Mouse (Mus musculus) embryonic facial prominence, embryonic 15.5 days (tissue): ENCODE measurements at regions not wholly inside any gene's neighbourhood (a gene's known extent, or its start where the extent isn't known, plus 50 kb on each side); places are given as distances from the start of the nearest gene placed in this dataset.
"Not testable (repeated sequence)": the region's sequence is repeated elsewhere in the genome, so short reads cannot be mapped to it uniquely, and the experiment has no call there.

Experiments used
- ATAC-seq: fragments of 200-750 bp; cut with Nextera tagmentation; 2 replicates; pipeline ENCODE4 v1.8.0; 2017; ENCODE audit warnings: low read depth, moderate TSS enrichment; ENCODE audit not compliant: insufficient number of reproducible peaks, low FRiP score, low TSS enrichment
- H3K27ac ChIP-seq: fragments of 300-500 bp; sonication (generic); replicated peaks from 2 replicates; pipeline ENCODE4 v1.5.1; 2015; ENCODE audit warnings: mild to moderate bottlenecking, inconsistent platforms
- H3K27me3 ChIP-seq: fragments of 300-500 bp; sonication (generic); 2 replicates; pipeline ENCODE4 v1.6.1; 2015; ENCODE audit warnings: inconsistent platforms
- H3K36me3 ChIP-seq: fragments of 300-500 bp; sonication (generic); 2 replicates; pipeline ENCODE4 v1.6.1; 2015; ENCODE audit warnings: mild to moderate bottlenecking, inconsistent platforms
- H3K4me1 ChIP-seq: fragments of 300-500 bp; sonication (generic); 2 replicates; pipeline ENCODE4 v1.6.1; 2015; ENCODE audit warnings: inconsistent platforms
- H3K4me2 ChIP-seq: fragments of 300-500 bp; sonication (generic); replicated peaks from 2 replicates; pipeline ENCODE4 v1.6.1; 2015; ENCODE audit warnings: mild to moderate bottlenecking, inconsistent platforms
- H3K4me3 ChIP-seq: fragments of 300-500 bp; sonication (generic); replicated peaks from 2 replicates; pipeline ENCODE4 v1.5.1; 2015; ENCODE audit warnings: mild to moderate bottlenecking, inconsistent platforms
- H3K9ac ChIP-seq: fragments of 300-500 bp; sonication (generic); 2 replicates; pipeline ENCODE4 v1.6.1; 2015; ENCODE audit warnings: inconsistent platforms
- H3K9me3 ChIP-seq: fragments of 300-500 bp; sonication (generic); replicated peaks from 2 replicates; pipeline ENCODE4 v1.6.1; 2016; ENCODE audit warnings: inconsistent platforms
- WGBS: fragments of 180-500 bp; shearing (Covaris S2); methylation state at CpG from one replicate; pipeline ENCODE4 v1.1.7; 2015; 5-methylcytosine and 5-hydroxymethylcytosine counted together

DNA sequence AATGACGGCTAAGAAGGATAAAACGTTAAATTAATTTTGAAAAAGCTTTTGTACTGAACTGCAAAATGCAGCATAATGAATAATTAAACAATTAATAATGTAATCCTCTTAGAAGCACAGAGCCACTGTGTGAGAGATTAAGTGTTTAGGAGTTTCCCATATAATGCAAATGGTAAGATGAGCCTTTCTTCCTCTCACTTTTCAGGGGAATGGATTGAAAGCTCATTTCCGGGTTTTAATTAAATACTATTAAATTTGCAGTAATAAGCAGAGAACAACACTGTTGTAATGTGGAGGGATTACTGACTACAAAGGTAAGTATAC lies 1077.5 kb downstream of the Diaph3 start:
- Histone ChIP-seq H3K27me3 (no peaks in the 10 kb centered on the region), H3K27ac (no peak overlapping the region), H3K9ac (no peak overlapping the region), H3K4me1 (no peaks in the 10 kb centered on the region), H3K9me3 (no peaks in the 10 kb centered on the region), H3K4me2 (no peak overlapping the region), H3K4me3 (no peak overlapping the region), H3K36me3 (no peaks in the 10 kb centered on the region)
- 68% methylated on average over 3 of the region's 3 CpGs for WGBS
- ATAC-seq = no peak

DNA sequence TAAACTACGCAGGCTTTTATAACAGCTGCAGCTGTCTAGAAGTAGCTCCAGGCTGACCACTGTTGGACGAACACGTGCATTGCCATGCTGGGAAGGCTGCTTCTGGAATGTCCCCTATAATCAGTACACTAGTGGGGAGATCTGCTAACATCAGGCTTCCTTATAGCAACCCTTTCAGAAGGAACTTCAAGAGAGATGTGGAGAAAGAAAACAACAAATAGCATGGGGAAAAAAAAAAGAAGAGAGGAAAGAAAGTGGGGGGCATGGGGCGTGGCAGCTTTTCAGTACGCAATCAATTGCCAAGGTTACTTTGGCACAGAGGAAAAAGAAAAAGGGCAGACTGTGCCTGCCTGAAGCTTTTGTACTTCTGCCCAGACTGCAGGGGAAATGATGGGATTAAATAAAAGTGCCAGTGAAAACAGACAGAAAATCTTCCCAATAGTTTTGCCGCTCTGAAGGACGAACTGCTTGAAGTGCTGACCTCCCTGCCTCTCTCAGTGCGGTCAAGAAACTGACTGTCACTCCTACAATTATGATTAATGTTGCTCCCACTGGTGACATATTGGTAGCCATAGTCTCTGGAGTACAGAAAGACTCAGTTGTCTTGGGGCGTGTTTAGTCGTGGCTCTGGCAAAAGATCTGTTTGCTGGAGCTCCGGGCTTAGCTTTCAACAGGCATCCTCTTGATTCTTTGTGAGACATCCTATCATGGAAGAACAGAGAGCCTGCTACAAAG lies 1078.0 kb downstream of the Diaph3 start:
- no peak for ATAC-seq
- Histone ChIP-seq H3K36me3 (no peaks in the 10 kb centered on the region), H3K27ac (no peak overlapping the region), H3K4me1 (no peaks in the 10 kb centered on the region), H3K27me3 (no peaks in the 10 kb centered on the region), H3K4me2 (no peak overlapping the region), H3K9ac (no peak overlapping the region), H3K4me3 (no peak overlapping the region), H3K9me3 (no peaks in the 10 kb centered on the region)
- 58% methylated on average over 11 of the region's 11 CpGs for WGBS

DNA sequence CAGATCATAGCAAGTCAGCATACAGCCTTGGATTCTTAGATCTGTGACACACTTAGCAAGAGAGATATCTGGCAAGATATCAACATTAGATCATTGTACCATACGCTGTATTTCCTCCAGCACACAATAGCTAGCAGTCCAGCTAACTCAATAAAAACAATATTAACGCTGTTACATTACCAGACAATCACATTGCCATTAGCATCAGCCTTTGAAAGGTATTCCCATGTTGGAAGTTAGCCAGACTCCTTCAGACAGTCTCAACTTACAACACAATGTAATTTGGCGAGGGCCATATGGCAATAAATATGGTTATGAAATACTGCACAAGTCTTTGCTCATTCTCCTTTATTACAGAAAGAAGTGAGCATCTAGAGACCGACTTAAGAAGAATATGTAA lies 1084.0 kb downstream of the Diaph3 start:
- Histone ChIP-seq H3K9me3 (no peaks in the 10 kb centered on the region), H3K4me2 (no peak overlapping the region), H3K4me1 (no peaks in the 10 kb centered on the region), H3K9ac (no peak overlapping the region), H3K27me3 (no peaks in the 10 kb centered on the region), H3K36me3 (no peaks in the 10 kb centered on the region), H3K27ac (no peak overlapping the region), H3K4me3 (no peak overlapping the region)
- WGBS = 36% methylated on average over 4 of the region's 4 CpGs
- no peak for ATAC-seq

DNA sequence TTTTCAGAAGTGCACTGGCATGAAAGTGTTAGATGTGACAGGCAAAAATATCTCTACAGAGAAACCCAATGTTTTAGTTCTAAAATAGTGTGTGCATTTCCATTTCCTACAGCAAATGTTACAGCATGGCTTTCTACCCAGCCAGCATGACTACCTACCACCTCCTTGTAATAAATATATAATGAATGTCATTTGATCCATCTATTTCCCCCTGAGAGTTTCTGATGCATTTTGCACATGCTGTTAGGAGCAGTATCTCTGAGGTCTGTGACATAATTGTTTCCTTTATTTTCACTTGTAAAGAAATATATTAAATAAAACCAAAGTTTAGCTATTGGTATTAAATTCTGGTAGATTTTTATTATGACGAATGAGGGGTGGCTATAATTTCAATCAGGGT lies 1086.4 kb downstream of the Diaph3 start:
- no peak overlapping the region for H3K27ac ChIP-seq
- H3K4me2 ChIP-seq = no peak overlapping the region
- ATAC-seq = no peak
- H3K27me3 ChIP-seq = no peaks in the 10 kb centered on the region
- H3K4me1 ChIP-seq = no peaks in the 10 kb centered on the region
- 72% methylated on average over 1 of the region's 1 CpGs for WGBS
- H3K4me3 ChIP-seq = no peak overlapping the region
- H3K36me3 ChIP-seq = no peaks in the 10 kb centered on the region
- H3K9me3 ChIP-seq = no peaks in the 10 kb centered on the region
- no peak overlapping the region for H3K9ac ChIP-seq

DNA sequence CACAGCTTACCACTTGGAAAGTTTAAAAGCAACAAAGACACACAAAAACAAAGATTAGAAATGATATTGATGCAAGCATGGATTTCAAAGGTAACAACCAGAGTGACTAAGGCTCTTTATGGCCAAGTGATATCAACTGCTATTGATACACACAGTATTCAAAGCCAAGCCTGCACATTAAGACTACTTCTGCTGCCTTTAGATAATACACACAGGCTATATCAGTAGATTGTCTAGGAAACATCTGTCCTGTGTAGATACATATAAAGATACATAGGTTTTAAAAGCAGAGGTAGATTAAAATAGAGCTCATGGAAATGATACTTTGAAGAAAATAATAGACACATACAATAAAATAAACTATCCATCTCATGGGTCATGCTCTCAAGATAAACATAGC lies 1111.6 kb downstream of the Diaph3 start:
- Histone ChIP-seq H3K4me3 (no peak overlapping the region), H3K4me1 (no peaks in the 10 kb centered on the region), H3K36me3 (no peaks in the 10 kb centered on the region), H3K9ac (no peak overlapping the region), H3K27ac (no peak overlapping the region), H3K27me3 (no peaks in the 10 kb centered on the region), H3K4me2 (no peak overlapping the region), H3K9me3 (no peaks in the 10 kb centered on the region)
- ATAC-seq = no peak

DNA sequence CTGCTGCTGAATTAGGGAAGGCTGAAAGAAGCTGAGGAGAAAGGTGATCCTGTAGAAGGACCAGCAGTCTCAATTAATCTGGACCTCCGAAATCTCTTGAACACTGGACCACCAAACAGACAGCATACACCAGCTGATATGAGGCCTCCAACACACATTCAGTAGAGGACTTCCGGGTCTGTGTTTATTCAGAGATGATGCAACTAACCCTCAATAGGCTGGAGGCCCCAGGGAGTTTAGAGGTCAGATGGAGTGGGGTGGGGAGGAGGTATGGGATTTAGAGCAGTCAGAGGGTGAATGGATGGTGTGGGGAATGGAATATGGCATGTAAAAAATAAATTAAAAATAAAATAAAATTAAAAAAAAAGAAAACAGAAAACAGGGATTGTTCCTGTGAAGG lies 1123.4 kb downstream of the Diaph3 start:
- not testable (repeated sequence) for H3K4me3 ChIP-seq, H3K4me2 ChIP-seq, ATAC-seq, H3K9ac ChIP-seq, H3K27me3 ChIP-seq, H3K4me1 ChIP-seq, H3K9me3 ChIP-seq, H3K36me3 ChIP-seq, H3K27ac ChIP-seq
- WGBS = 77% methylated on average over 2 of the region's 2 CpGs
